Mouse (Mus musculus) heart, embryonic 10.5 days (tissue): ENCODE results near the gene Usp19. TPM values are rescaled to one million over a fixed set of nuclear protein-coding genes. Genes with fewer than 3 reads are reported as not detected.

Experiments
- polyA plus RNA-seq: library from polyadenylated mRNA; unstranded; fragments of >200 nt; fragmentation: Nextera tagmentation; extraction: Ambion mirVana; gene quantifications from 2 replicates; pipeline ENCODE4 v1.2.1, GENCODE M21; 2016

The Usp19 gene
- polyA plus RNA-seq, 1 experiment from 2014 or later, result 78.6 TPM

Other genes with a start within 250 kb of the Usp19 start
- 128 and 197 TPM in 2 replicates for gene Dag1, start 226.6 kb upstream of the Usp19 start, polyA plus RNA-seq
- 21.4 and 24.2 TPM in 2 replicates for gene Nicn1, start 200.2 kb upstream of the Usp19 start, polyA plus RNA-seq
- 15.3 and 16.1 TPM in 2 replicates for gene Amt, start 193.7 kb upstream of the Usp19 start, polyA plus RNA-seq
- 277 and 285 TPM in 2 replicates for gene Rhoa, start 184.5 kb upstream of the Usp19 start, polyA plus RNA-seq
- gene Tcta, start 184.4 kb upstream of the Usp19 start, polyA plus RNA-seq, result 28.2 and 30.3 TPM in 2 replicates
- 1,031 and 1,079 TPM in 2 replicates for gene Gpx1, start 151.7 kb upstream of the Usp19 start, polyA plus RNA-seq
- 114 and 122 TPM in 2 replicates for gene Usp4, start 142.7 kb upstream of the Usp19 start, polyA plus RNA-seq
- gene 1700102P08Rik, start 97.8 kb upstream of the Usp19 start, polyA plus RNA-seq, result 0.34 TPM in 2 replicates
- 1.1 and 1.5 TPM in 2 replicates for gene Ccdc36, start 62.1 kb upstream of the Usp19 start, polyA plus RNA-seq
- not detected in 2 replicates for gene BC048562, start 54.1 kb upstream of the Usp19 start, polyA plus RNA-seq
- gene Ccdc71, start 30.1 kb upstream of the Usp19 start, polyA plus RNA-seq, result 46.6 and 61.1 TPM in 2 replicates
- 86.8 and 106 TPM in 2 replicates for gene Klhdc8b, start 29.0 kb upstream of the Usp19 start, polyA plus RNA-seq
- 46.3 and 57.4 TPM in 2 replicates for gene Lamb2, start 10.9 kb upstream of the Usp19 start, polyA plus RNA-seq
- gene Qars, start 17.1 kb downstream of the Usp19 start, polyA plus RNA-seq, result 83.2 and 95.8 TPM in 2 replicates
- gene Qrich1, start 26.2 kb downstream of the Usp19 start, polyA plus RNA-seq, result 117 and 129 TPM in 2 replicates
- 155 and 194 TPM in 2 replicates for gene Impdh2, start 69.7 kb downstream of the Usp19 start, polyA plus RNA-seq
- gene Ndufaf3, start 76.8 kb downstream of the Usp19 start, polyA plus RNA-seq, result 50.5 and 58.6 TPM in 2 replicates
- gene Dalrd3, start 79.3 kb downstream of the Usp19 start, polyA plus RNA-seq, result 106 and 122 TPM in 2 replicates
- gene Wdr6, start 88.1 kb downstream of the Usp19 start, polyA plus RNA-seq, result 99.6 and 105 TPM in 2 replicates
- 13.2 and 20.6 TPM in 2 replicates for gene P4htm, start 107.1 kb downstream of the Usp19 start, polyA plus RNA-seq
- 50.3 and 52.0 TPM in 2 replicates for gene Arih2, start 158.8 kb downstream of the Usp19 start, polyA plus RNA-seq
- gene Slc25a20, start 171.5 kb downstream of the Usp19 start, polyA plus RNA-seq, result 53.0 and 53.7 TPM in 2 replicates
- 26.5 and 29.1 TPM in 2 replicates for gene Prkar2a, start 198.7 kb downstream of the Usp19 start, polyA plus RNA-seq